Mouse (Mus musculus) ovary, postnatal 14 days (tissue): ENCODE results near the gene Pdzd7.

Experiments used
- DNase-seq: peaks from one replicate; pipeline ENCODE4 v3.0.0; 2022; ENCODE audit warnings: low spot score

The Pdzd7 gene

DNA sequence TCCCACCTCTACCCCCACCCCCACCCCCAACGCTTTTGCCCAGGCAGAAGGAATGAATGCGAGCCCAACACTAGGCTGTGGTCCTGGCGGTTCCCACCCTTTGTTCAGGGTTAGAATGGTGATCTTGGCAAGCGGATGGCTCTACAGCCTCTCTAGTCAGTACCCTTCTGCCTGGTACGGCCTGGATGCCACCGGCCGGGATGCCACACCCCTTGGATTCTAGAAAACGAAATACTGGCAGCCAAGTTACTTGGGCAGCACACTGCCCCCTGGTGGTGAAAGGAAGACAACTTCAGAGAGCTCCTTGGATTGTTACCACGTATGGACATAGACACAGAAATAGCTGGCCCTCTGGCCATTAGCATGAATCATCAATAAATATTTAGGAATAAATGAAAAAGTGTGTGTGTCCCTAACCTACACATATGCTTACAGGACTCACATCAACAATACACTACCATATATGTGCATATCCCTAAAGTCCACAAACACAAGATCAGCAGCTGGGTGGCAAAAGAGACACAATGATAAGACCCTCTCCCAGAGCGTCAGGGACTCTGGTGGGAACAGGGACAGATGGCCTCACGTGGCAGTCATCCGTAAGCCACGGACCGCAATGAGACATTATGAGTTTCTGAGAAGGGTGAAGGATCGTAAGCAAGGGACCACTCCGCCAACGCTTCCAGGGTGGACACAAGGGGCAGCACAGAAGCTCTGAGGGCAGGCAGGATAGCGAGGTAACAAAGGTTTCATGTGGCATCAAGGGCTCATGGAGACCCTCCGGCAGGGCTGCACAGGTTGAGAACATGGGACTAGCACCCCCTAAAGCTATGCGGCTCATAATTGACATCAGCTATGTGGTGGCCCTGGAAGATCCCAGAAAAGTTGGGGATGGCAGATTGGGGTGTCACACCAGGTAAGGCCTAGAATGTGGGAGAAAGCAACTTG lies 14.5 kb downstream of the Pdzd7 start:
- DNase-seq = peak; percentile 79

DNA sequence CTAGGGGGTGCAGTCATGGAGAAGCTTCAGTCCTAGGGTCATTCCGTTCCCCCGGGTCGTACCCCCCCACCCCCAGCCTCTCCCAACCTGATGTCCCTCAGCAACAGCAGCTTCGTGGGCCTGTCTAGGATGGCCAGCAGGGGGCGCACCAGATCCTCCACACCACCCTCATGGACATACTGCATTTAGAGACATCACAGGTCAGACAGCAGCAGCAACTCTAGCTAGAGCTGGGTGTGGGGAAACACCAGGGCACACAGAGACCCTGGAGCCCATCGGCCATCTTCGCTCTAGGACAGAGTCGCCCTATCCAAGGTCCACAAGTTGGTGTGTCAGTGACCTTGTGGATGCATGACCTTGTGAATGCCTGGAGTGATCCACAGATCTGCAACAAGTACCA lies 15.4 kb downstream of the Pdzd7 start:
- DNase-seq = peak; percentile 58

DNA sequence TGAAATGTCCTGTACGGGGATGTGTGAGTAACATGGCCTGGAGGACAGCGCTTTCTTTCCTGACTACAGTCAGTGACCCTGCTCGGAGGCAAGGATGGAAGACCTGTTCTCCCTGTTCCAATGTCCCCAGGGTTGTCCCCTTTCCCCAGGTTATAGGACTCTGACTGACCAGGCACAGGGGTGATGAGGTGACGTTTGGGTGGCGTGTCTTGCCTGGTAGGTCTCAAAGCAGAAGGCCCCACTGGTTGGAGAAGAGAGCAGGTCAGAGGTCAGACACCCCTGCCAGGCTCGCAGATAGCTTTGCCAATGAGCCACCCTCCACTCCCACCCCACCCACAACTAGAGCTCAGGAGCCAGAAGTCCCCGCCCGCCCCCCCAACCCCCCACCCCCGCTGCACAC lies 15.9 kb downstream of the Pdzd7 start:
- DNase-seq = no peak

DNA sequence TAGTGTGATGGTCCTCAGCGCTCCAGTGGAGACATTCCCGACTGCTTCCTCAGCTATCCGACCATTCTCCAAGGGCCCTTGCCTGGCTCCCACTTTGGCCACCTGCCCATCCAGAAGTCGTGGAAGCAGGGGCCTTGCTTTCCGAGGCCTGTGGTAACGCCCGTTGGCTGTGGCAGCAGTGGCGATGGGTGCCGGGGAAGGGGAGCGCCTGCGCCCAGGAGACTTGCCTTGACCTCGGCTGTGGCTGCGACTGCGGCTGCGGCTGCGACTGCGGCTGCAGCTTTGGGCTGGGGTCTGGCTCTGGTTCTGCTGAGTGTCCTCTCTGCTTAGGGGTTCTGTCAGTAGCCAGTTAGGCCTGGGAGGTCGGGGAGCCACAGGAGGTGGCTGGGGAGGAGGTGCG lies 16.8 kb downstream of the Pdzd7 start:
- DNase-seq = no peak

DNA sequence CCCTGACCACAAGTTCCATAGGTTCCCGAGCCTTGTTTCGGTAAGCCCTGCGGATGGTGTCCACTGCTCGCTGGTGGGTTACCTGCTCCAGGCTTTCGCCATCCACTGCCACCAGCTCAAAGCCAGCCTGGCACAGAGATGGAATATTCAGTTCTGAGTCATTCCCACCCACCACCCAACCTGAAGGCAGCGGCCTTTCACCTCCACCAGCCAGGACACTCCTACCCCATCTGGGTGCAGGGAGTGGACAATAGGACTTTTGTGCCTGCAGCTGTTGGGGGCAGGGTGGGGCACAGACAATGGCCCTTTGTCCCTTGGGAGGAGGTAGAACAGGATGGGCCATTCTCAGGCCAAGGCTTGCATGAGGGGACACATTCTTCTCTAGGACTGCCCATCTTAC lies 17.7 kb downstream of the Pdzd7 start:
- no peak for DNase-seq

DNA sequence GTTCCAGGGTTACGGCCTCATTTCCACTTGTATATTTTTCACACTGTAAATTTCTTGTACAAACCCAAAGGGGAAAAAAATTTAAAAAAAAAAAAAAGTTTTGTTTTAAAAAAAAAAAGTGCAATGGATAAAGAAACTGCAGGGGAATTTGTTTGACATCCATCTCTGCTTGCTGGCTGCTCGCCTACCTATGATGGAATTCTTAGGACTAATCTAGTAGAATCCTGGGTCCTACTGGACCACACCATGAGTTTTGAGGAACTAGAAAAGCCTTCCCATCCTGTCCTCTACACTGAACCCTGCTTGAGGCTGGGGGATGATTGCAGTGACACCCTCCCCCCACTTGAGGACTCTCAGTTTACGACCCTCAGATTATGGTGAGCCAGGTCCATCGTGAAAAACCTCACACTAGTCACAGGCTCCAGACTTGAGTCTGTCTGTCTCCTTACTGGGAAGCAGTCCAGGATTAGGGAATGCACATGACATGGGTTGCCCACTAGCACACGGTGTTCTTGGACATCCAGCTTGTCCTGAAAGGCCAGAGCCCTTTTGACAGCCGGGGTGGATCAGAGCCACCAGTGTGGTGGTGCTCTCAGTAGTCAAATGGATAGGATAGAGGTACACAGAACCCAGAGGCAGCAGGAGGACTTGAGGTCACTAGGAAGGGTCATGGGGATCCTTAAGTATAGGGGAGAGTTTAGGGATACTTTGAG lies 18.4 kb downstream of the Pdzd7 start:
- DNase-seq = no peak

DNA sequence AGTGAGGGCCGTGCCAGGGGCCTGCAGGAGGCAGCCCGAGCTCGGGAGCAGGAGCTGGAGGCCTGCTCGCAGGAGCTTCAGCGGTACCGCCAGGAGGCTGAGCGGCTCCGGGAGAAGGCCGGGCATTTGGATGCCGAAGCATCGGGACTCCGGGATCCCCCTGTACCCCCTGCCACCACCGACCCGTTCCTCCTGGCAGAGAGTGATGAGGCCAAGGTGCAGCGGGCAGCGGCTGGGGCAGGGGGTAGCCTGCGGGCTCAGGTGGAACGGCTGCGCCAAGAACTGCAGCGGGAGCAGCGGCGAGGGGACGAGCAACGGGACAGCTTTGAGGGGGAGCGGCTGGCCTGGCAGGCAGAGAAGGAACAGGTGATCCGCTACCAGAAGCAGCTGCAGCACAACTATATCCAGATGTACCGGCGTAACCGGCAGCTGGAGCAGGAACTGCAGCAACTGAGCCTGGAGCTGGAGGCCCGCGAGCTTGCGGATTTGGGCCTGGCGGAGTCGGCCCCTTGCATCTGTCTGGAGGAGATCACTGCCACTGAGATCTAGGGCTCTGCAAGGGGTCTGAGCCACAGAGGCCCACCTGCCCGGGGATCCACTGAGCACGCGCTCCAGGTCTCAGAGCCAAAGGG lies 19.5 kb downstream of the Pdzd7 start:
- no peak for DNase-seq

DNA sequence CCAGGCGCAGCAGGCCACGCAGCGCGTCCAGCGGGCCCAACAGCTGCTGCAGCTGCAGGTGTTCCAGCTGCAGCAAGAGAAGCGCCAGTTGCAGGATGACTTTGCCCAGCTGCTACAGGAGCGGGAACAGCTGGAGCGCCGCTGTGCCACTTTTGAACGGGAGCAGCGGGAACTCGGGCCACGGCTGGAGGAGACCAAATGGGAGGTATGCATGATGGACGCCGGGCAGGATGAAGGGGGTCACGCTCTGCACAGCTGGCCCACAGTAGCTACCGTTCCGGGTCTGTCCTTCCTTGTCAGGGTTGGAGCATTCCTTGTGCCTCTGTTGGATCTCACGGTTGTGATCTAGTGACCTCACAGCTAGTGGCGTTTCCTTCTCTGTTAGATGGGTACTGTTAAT lies 20.7 kb downstream of the Pdzd7 start:
- no peak for DNase-seq

DNA sequence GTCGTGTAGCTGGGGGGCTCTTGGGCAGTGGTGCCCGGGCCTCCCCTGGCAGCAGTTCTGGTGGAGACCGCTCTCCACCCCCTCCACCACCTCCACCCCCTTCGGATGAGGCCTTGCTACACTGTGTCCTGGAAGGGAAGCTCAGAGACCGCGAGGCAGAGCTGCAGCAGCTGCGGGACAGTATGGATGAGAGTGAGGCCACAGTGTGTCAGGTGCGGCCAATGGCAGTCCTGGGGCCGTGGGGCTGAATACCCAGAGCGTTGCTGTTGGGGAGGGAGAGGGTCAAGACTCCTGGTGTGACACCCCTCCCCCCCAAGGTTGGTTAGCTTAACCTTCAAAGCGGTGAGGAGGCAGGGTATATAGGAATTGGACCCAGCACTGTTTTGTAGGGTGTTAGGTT lies 21.5 kb downstream of the Pdzd7 start:
- no peak for DNase-seq

DNA sequence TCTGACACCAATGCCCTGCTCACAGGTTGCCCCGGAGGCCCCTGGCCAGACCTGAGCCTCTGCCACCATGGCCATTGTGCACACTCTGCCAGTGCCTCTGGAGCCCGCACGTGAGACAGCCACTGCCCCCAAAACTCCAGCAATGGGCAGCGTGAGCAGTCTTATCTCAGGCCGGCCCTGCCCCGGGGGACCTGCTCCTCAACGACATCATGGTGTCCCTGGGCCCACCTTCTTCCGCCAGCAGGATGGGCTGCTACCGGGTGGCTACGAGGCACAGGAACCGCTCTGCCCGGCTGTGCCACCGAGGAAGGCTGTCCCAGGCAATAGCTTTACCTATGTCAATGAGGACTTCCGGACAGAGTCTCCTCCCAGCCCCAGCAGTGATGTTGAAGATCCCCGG lies 24.2 kb downstream of the Pdzd7 start:
- no peak for DNase-seq

DNA sequence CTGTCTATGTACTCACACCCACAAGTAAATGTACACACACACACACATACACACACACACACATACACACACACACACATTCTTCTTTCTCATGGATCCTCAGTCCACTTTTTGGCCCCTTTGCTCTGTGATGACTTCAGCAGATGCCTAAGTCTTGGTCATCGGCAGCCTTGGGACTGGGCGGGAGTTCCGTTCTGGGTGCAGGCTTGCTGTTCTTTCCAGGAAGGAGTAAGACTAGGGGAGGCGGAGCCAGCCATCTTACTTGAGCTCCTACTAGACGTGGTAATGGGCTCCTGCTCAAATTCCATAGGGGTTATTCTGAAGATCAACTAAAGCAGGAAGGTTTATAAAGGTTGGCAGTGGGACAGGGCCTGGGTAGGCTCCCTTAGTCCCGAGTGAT lies 25.2 kb downstream of the Pdzd7 start:
- DNase-seq = no peak

DNA sequence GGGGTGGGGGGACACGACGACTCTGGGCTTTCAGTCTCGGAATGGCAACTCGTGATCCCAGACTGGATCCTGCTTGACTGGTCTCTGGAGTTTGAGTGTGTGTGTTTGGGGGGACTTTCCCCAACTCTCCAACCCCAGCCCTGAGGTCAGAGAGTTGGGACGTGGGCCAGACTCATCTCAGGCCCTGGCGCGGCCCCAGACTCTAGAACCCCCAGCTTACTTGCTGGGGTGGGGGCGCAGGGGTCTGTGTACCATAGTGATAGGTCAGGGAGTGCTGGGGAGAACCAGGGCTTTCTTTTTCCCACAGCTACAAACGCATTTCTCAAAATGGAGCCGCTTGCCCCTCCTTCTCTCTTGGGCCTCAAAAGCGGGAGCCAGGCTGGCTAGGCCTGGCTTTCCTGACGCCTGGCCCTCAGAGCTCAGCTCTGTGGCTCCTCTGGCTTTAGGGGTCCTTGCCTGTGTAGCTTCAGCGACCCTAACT lies 27.1 kb downstream of the Pdzd7 start:
- DNase-seq = no peak

DNA sequence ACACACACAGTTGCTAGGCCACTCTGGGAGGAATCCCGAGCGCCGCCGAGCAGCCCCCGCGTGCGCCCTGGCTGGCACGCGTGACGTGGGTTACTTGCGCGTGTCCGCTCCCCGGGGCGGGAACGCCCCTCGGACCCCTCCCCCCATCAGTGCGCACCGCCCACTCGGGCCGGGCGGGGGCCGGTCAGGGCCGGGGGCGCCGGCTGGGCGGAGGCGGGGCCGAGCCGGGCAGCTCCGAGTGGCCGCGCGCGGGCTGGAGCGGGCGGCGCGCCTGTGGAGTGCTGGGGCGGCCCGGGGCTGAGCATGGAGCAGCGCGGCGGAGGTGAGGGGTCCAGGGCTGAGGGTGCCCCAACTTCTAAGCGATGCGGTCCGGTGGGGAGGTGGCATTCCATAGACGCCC lies 27.6 kb downstream of the Pdzd7 start:
- DNase-seq = peak; percentile 90

DNA sequence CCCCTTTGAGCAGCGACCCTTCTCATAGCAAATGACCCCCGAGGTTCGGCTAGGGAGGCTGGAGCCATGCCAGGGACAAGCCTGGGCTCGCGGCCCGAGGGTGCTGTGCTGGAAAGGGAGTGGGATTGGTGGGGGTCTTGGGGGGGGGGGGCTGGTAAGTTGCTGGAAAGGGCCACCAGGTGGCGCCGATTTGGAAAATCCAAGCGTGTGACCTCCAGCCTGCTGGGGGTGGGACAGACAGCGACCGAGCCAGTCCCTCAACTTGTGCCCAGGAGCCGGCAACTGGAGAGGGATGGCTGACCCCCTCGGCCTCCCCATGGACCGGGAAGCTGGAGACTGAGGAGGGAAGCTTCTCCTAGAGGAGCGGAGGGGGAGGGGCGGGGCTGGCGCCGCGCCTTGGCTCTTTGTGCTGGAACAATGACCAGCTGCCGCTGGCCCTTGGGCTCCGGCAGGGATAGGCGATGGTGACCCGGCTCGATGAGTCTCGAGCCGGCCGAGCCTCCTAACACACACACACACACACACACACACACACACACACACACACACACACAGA lies 28.2 kb downstream of the Pdzd7 start:
- peak; percentile 82 for DNase-seq

DNA sequence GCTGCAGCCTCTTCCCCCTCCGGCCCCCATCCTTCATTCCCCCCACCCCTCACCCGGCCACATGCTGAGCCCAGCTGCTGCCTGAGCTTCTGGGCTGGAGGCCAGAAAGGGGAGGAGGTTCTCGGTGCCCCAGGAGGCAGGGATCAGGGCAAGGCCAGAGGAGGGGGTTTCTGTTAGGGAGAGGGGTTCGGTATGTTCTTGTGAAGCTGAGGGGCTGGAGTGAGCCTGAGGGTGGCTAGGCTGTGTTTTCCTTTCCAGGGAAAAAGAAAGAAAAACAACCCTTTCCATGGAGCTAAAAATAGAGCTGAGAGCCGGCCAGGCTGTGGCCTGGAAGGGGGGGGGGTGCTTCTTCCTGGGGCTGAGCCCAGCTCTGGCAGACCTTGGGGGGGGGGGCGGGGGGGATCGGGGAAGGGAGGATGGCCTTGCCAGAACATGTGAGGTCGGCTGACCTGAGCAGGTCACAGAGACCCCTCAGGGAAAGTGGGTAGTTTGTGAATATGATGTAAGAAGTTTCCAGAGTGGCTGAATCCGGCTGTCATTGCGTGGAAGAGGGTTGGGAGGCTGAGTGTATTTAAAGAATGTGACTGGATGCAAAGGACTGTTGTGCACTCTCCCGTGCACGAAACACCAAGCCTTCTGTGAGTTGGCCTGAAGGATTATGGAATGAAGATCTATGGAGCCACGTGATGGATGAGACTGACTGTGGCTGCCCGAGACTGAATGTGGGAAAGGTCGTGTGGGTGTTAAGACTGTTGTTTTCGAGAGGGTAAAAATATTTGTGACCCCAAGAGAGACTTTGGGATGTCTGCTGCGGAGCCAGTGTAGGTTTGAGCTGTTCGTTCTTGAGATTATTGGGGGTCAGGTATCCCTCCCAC lies 28.9 kb downstream of the Pdzd7 start:
- DNase-seq = peak; percentile 71

DNA sequence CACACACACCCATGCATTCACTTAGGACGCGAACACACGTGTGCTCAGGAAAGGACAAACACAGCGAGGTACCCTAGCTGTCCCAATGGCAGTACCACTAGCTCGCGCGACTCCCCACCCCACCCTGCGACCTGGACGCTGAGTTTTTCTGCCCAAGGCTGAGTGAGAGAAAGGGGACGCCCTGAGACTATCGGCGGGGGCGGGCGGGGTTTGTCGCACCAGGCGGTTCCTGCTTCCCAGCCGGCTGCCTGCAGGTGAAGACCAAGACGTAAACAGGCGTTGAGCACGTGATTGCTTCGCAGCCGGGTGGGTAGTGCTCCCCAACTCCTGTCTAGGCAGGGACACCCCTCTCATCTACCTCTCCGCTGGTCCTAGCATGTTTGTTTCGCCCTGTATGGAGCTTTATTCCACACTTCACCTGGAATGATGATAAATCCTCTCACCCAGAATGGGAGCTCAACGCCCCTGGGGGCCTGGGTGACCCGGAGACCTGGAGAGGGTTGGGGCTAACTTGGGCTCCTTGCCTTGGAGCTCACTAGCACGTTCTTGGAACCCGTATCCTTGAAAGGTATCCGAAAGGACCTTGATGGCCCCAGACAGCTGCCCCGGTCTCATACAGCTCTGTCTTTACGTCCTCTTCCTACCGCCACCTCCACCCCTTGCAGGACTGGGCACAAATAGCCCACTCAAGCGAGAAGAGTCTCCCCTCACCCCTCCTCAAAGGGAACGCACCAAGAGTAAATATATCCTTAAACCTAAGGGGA lies 29.8 kb downstream of the Pdzd7 start:
- no peak for DNase-seq

DNA sequence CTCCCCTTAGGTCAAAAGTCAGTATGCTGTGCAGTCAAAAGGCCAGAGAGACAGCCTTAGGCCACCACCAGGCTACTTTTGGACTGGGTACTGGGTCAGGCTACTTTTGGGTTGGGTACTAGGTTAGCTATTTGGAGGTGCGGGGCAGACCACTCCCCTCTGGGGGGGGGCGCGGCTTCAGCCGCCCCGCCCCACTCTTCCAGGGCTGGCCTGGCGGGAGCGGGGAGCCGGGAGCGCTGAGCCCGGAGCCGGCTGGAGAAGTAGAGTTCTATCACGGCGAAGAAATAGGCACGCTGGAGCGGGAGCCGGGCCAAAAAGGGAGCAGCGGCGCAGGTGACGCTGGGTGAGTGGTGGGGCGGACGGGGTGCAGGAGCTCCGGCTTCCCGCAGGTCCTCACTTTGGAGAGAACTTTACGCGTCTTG lies 30.5 kb downstream of the Pdzd7 start:
- peak; percentile 62 for DNase-seq

DNA sequence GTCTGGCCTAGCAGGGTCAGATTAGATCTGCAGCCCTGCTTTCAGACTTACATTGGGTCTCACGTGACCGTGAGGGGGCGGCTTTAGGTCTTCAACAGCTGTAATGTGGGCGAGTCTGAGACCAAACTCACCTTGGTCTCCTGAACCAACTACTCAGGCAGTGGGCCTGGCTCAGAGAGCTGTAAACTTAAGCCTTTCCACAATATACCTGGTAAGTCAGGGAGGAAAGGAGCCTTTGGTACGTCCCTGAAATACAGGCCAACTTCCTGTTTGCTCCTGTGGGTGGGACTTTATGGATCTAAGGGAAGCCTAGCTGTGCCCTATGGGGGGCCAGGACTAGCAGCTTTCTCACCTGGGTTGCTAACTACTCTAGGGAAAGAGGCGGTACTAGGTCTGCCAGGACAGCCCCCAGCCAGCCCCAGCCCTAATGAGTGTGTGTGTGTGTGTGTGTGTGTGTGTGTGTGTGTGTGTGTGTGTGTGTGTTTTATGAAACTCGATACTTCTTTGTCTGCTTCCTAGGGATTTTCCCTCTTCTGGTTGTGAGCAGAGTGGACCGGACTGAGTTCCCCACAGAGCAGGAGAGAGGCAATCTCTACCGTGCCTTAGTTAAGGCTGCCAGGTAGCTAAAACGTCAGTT lies 31.1 kb downstream of the Pdzd7 start, which contains the start of gene Lzts2:
Gene Lzts2 (plus strand): TSS at position 80 of the 637 bp plus-strand sequence.
- DNase-seq = no peak

DNA sequence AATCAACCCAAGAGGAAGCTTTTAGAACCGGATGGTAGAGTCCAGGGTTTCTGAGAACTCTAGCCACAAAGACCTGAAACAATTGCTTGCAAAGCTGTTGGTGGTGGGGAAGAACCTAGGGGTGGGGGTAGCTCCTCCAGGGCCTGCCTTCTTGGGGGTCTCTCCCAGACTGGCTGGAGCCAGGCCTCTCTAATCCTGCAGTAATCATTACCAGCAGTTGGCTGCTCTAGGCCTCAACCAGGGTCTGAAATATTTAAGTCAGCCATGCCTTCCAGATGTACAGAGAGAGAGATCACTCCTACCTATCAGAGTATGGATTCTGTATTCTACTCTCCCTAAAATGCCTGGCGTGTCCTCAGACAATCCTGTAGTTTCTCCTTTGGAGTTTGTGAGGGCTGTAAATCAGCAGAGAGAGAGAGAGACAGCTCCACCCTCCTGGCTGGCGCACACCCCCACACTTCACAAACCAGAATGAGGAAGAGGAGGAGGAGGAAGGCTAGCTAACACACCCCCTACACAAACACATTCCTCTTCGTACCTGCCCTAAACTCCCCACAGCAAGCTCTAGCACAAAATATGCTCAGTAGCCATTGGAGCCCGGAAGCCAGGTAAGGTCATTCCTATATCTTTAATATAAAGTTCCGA lies 31.8 kb downstream of the Pdzd7 start:
- DNase-seq = no peak

DNA sequence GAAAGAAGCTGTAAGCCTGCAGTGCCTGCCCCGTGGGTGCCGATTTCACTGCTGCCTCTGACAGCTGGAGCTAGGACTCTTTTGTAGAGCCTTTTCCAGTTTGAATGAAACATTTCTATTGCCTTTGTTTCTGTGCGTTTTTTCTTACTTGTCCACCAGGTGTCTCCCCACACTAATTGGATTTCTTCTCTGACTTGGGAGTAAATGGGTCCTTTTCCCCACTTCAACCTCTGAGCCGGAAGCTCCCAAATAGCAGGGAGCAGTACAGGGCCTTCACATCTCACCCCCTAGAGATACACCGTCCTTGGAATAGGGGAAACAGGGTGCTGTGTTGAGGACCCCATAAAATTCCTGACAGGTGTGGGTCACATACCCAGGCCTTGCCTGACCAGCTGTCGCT lies 32.9 kb downstream of the Pdzd7 start:
- DNase-seq = no peak
